Mouse (Mus musculus) megakaryocyte, adult 5-6 weeks (primary cell): ENCODE data around the gene Clhc1. TPM values are rescaled to one million over a fixed set of nuclear protein-coding genes. Genes with fewer than 3 reads are reported as not detected.

Experiments used
- total RNA-seq, 2 experiments: library from RNA; stranded (forward) in 1 of 2; stranded (reverse) in 1 of 2; fragments of 153-499, 151-499 nt in 1 of 2; fragments of 221-1000, 200-1000 nt in 1 of 2; gene quantifications; 2 replicates each; pipeline versions ENCODE4 v1.2.3 to v1.2.4; 2015 to 2017

The Clhc1 gene
- total RNA-seq, 2 experiments from 2014 or later: 0.04 to 0.49 TPM

Other genes with a start within 250 kb of the Clhc1 start
- 82.3 and 82.4 TPM in 2 replicates for gene Ccdc88a, start 174.3 kb upstream of the Clhc1 start, total RNA-seq (2015)
- gene Ccdc88a, start 174.3 kb upstream of the Clhc1 start, total RNA-seq (2017): 94.1 and 111 TPM in 2 replicates
- 27.6 and 32.4 TPM in 2 replicates for gene Prorsd1, start 32.9 kb upstream of the Clhc1 start, total RNA-seq (2015)
- gene Prorsd1, start 32.9 kb upstream of the Clhc1 start, total RNA-seq (2017): 33.0 and 40.1 TPM in 2 replicates
- 11.4 and 14.3 TPM in 2 replicates for gene Mtif2, start 21.5 kb upstream of the Clhc1 start, total RNA-seq (2015)
- 35.4 and 35.9 TPM in 2 replicates for gene Mtif2, start 21.5 kb upstream of the Clhc1 start, total RNA-seq (2017)
- gene Rps27a, start 159 bp downstream of the Clhc1 start, total RNA-seq (2015): 1,480 and 1,646 TPM in 2 replicates
- gene Rps27a, start 159 bp downstream of the Clhc1 start, total RNA-seq (2017): 732 and 809 TPM in 2 replicates
- 129 and 142 TPM in 2 replicates for gene Rtn4, start 145.0 kb downstream of the Clhc1 start, total RNA-seq (2015)
- 128 and 135 TPM in 2 replicates for gene Rtn4, start 145.0 kb downstream of the Clhc1 start, total RNA-seq (2017)